Mouse (Mus musculus): ENCODE measurements around the gene Zbtb20. TPM values are rescaled to one million over a fixed set of nuclear protein-coding genes. Genes with fewer than 3 reads are reported as not detected.

Zbtb20 gene
- polyA plus RNA-seq, 1 experiment from 2014 or later, result 44.6 TPM

GRCm38 (mm10) chr16:43359546-43359945, 483.9 kb downstream of the Zbtb20 start:
- peak overlapping the region; percentile 37; the same call in 1 of the 2 replicates for H3K27ac ChIP-seq (ENCODE audit: low read length)
- no peak overlapping the region for H3K9ac ChIP-seq (replicated peaks; ENCODE audit: low read length)
- H3K36me3 ChIP-seq (ENCODE audit: insufficient read depth, low read length), result no peaks in the 10 kb centered on the region
- ATAC-seq (ENCODE audit: low FRiP score, low TSS enrichment), result no peak
- H3K4me1 ChIP-seq (ENCODE audit: insufficient read depth, low read length), result peaks cover 46% of the 10 kb centered on the region
- H3K4me3 ChIP-seq (ENCODE audit: low read length), result no peak overlapping the region
- no peaks in the 10 kb centered on the region for H3K27me3 ChIP-seq (ENCODE audit: insufficient read depth, low read length)
- H3K4me2 ChIP-seq (replicated peaks; ENCODE audit: low read depth, low read length), result no peak overlapping the region
- H3K9me3 ChIP-seq (ENCODE audit: low read length), result no peaks in the 10 kb centered on the region
- 68% methylated on average over 3 of the region's 3 CpGs for WGBS

GRCm38 (mm10) chr16:43360112-43360511, 484.4 kb downstream of the Zbtb20 start:
- Histone ChIP-seq H3K9ac (replicated peaks; ENCODE audit: low read length) (no peak overlapping the region), H3K36me3 (ENCODE audit: insufficient read depth, low read length) (no peaks in the 10 kb centered on the region), H3K27ac (ENCODE audit: low read length) (peak overlapping the region; percentile 51; the same call in 1 of the 2 replicates), H3K9me3 (ENCODE audit: low read length) (no peaks in the 10 kb centered on the region), H3K27me3 (ENCODE audit: insufficient read depth, low read length) (no peaks in the 10 kb centered on the region), H3K4me2 (replicated peaks; ENCODE audit: low read depth, low read length) (no peak overlapping the region), H3K4me1 (ENCODE audit: insufficient read depth, low read length) (peaks cover 51% of the 10 kb centered on the region), H3K4me3 (ENCODE audit: low read length) (no peak overlapping the region)
- 78% methylated on average over 2 of the region's 2 CpGs for WGBS
- ATAC-seq (ENCODE audit: low FRiP score, low TSS enrichment), result no peak

DNA sequence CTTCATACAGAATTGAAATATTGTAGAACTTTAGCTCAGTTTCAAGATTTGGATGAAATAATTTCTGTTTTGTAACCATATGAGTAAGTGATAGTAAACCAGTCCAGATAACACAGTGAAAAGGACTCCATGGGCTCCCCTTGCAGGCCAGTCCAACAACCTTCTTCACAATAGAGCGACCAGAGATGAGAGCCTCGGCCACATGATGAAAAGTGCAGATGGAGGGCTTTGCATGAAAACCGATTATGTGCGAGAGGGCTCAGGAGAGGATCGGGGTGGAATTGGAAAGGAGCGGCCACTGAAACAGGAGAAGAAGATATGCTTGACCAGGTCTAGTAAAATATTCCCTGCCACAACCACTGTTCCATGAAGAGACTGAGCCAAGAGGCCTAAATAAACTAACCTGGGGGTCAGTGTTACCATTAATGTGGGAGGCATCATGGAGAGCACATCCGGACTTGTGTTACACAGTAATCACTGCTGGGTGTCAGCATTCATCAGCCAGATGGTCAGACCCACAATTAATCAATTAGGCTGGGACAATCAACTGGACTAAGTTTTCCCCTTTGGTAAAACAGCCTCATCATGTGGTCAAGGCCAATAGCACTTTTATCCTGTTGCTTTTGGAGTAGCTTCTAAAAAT, 485.3 kb downstream of the Zbtb20 start:
- 27% methylated on average over 7 of the region's 7 CpGs for WGBS
- no peak overlapping the region for H3K4me3 ChIP-seq (ENCODE audit: low read length)
- ATAC-seq (ENCODE audit: low FRiP score, low TSS enrichment), result peak; percentile 93

DNA sequence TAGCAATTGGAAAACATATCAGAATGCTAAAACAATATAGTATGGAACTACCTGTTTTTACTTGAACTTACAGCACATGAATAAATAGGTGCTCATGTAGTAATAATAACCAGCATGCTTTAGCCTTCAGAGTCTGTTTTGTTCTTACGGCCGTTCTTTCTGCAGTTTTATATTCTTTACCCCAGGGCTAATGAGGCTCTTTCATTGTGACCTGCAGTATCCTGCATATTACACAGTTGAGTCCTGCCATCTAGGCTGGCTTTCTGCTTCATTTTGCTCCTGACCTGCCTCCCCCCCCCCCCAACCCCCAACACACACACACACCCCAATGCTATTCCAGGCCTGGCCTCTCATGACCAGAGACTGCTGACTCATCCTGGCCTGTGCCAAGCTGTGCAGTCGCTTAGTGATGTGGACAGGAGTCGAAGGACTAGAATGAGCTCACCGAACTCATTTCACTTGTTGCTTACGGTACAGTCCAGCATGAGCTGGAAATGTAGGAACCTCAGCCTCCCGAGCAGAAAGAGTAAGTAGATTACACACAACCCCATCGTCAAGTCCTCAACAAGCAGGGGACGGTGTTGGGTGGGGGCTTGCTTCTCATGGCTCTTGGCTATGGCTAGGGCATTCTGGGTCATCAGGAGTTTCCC, 487.1 kb downstream of the Zbtb20 start:
- Histone ChIP-seq H3K9ac (replicated peaks; ENCODE audit: low read length) (no peak overlapping the region; the same call in 1 of the 2 replicates), H3K4me1 (ENCODE audit: insufficient read depth, low read length) (peaks cover 51% of the 10 kb centered on the region), H3K4me3 (ENCODE audit: low read length) (peak overlapping the region; percentile 3; the same call in 1 of the 2 replicates), H3K36me3 (ENCODE audit: insufficient read depth, low read length) (no peaks in the 10 kb centered on the region), H3K4me2 (replicated peaks; ENCODE audit: low read depth, low read length) (peak overlapping the region; percentile 37), H3K27me3 (ENCODE audit: insufficient read depth, low read length) (no peaks in the 10 kb centered on the region), H3K27ac (ENCODE audit: low read length) (peak overlapping the region; percentile 92), H3K9me3 (ENCODE audit: low read length) (no peaks in the 10 kb centered on the region)
- 41% methylated on average over 9 of the region's 9 CpGs for WGBS
- ATAC-seq (ENCODE audit: low FRiP score, low TSS enrichment), result peak; percentile 69

More for the DNA sequence above, 485.3 kb downstream of the Zbtb20 start:
- Histone ChIP-seq H3K36me3 (ENCODE audit: insufficient read depth, low read length) (no peaks in the 10 kb centered on the region), H3K4me1 (ENCODE audit: insufficient read depth, low read length) (peaks cover 51% of the 10 kb centered on the region), H3K27ac (ENCODE audit: low read length) (peak overlapping the region; percentile 11; the same call in 1 of the 2 replicates), H3K4me2 (replicated peaks; ENCODE audit: low read depth, low read length) (no peak overlapping the region), H3K9ac (replicated peaks; ENCODE audit: low read length) (no peak overlapping the region), H3K27me3 (ENCODE audit: insufficient read depth, low read length) (no peaks in the 10 kb centered on the region), H3K9me3 (ENCODE audit: low read length) (no peaks in the 10 kb centered on the region)

DNA sequence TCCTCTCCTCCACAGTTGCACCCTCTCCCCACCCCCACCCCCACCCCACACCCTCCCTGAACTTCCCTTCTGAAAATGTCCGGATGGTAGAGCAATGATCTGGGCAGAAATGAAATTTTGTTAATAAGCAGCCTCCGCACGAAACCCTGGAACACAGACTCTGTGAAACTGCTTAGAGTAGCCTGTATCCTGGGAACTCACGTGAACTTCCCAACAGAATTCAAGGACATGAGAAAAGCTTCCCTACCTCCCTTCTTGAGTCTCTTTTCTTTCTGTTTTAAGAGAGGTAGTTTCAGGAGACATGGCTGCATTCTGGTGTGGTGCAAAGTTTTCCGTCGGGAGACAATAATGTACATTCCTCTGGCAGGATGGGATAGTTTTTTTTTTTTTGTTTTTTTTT, 487.6 kb downstream of the Zbtb20 start:
- no peak for ATAC-seq (ENCODE audit: low FRiP score, low TSS enrichment)
- no peaks in the 10 kb centered on the region for H3K27me3 ChIP-seq (ENCODE audit: insufficient read depth, low read length)
- peaks cover 51% of the 10 kb centered on the region for H3K4me1 ChIP-seq (ENCODE audit: insufficient read depth, low read length)
- H3K4me2 ChIP-seq (replicated peaks; ENCODE audit: low read depth, low read length), result peak overlapping the region; percentile 37
- H3K27ac ChIP-seq (ENCODE audit: low read length), result peak overlapping the region; percentile 92
- H3K9me3 ChIP-seq (ENCODE audit: low read length), result no peaks in the 10 kb centered on the region
- H3K4me3 ChIP-seq (ENCODE audit: low read length), result peak overlapping the region; percentile 11; the same call in 1 of the 2 replicates
- 35% methylated on average over 6 of the region's 6 CpGs for WGBS
- no peaks in the 10 kb centered on the region for H3K36me3 ChIP-seq (ENCODE audit: insufficient read depth, low read length)
- peak overlapping the region; percentile 26; the same call in 1 of the 2 replicates for H3K9ac ChIP-seq (replicated peaks; ENCODE audit: low read length)

- H3K4me1 ChIP-seq (ENCODE audit: insufficient read depth, low read length), result peaks cover 51% of the 10 kb centered on the region
- ATAC-seq (ENCODE audit: low FRiP score, low TSS enrichment), result peak; percentile 81
Observed at GRCm38 (mm10) chr16:43363751-43364515, 488.3 kb downstream of the Zbtb20 start.

DNA sequence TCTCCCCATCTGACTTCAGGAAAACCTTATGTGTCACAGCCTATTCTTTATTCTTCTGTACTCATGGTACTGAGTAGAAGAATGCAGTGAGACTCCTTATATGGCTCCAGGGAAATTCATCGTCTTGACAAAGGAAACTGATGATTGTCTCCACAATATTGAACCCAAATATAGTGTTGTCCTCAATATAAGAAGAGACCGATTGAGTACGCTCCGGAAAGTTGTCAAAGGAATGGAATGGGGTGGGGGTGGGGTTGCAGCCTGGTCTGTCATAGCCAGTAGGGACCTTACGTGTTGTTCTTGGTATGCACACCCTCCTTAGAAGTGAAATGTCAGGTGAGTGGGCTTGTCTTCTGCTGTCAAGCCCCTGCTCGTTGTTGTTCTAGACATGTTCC, 488.8 kb downstream of the Zbtb20 start:
- ATAC-seq (ENCODE audit: low FRiP score, low TSS enrichment), result no peak
- Histone ChIP-seq H3K9me3 (ENCODE audit: low read length) (no peaks in the 10 kb centered on the region), H3K4me2 (replicated peaks; ENCODE audit: low read depth, low read length) (peak overlapping the region; percentile 37), H3K4me1 (ENCODE audit: insufficient read depth, low read length) (peaks cover 49% of the 10 kb centered on the region), H3K27me3 (ENCODE audit: insufficient read depth, low read length) (no peaks in the 10 kb centered on the region), H3K36me3 (ENCODE audit: insufficient read depth, low read length) (no peaks in the 10 kb centered on the region), H3K27ac (ENCODE audit: low read length) (peak overlapping the region; percentile 92), H3K9ac (replicated peaks; ENCODE audit: low read length) (peak overlapping the region; percentile 53; the same call in 1 of the 2 replicates), H3K4me3 (ENCODE audit: low read length) (peak overlapping the region; percentile 0; the same call in 1 of the 2 replicates)
- 69% methylated on average over 6 of the region's 6 CpGs for WGBS

More at GRCm38 (mm10) chr16:43363751-43364515, 488.3 kb downstream of the Zbtb20 start:
- Histone ChIP-seq H3K4me3 (ENCODE audit: low read length) (peak overlapping the region; percentile 0), H3K9me3 (ENCODE audit: low read length) (no peaks in the 10 kb centered on the region), H3K27me3 (ENCODE audit: insufficient read depth, low read length) (no peaks in the 10 kb centered on the region), H3K9ac (replicated peaks; ENCODE audit: low read length) (peak overlapping the region; percentile 53), H3K4me2 (replicated peaks; ENCODE audit: low read depth, low read length) (peak overlapping the region; percentile 37), H3K27ac (ENCODE audit: low read length) (peak overlapping the region; percentile 92), H3K36me3 (ENCODE audit: insufficient read depth, low read length) (no peaks in the 10 kb centered on the region)
- WGBS, result 13% methylated on average over 7 of the region's 7 CpGs

DNA sequence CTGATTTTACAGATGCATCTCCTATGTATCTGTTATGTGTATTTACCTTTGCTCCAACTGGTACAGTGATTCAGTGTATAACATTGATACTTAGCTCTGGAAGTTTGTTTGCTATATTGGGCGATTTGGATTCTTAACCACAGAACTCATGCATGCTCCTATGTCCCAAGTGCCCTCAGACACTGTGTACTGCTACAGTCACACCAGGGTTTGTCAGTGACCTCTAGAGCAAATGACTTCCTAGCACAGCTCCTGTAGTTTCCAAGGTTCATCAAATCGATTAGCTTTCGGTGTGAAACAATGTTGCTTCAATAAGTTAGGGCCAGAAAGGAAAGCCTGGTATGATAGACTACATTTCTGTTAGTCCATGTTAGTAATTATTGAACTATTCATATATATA, 489.6 kb downstream of the Zbtb20 start:
- no peaks in the 10 kb centered on the region for H3K36me3 ChIP-seq (ENCODE audit: insufficient read depth, low read length)
- no peak for ATAC-seq (ENCODE audit: low FRiP score, low TSS enrichment)
- H3K27ac ChIP-seq (ENCODE audit: low read length), result no peak overlapping the region
- no peaks in the 10 kb centered on the region for H3K27me3 ChIP-seq (ENCODE audit: insufficient read depth, low read length)
- 92% methylated on average over 3 of the region's 3 CpGs for WGBS
- H3K9me3 ChIP-seq (ENCODE audit: low read length), result no peaks in the 10 kb centered on the region
- no peak overlapping the region for H3K4me3 ChIP-seq (ENCODE audit: low read length)
- H3K9ac ChIP-seq (replicated peaks; ENCODE audit: low read length), result no peak overlapping the region
- H3K4me1 ChIP-seq (ENCODE audit: insufficient read depth, low read length), result peaks cover 43% of the 10 kb centered on the region
- H3K4me2 ChIP-seq (replicated peaks; ENCODE audit: low read depth, low read length), result peak overlapping the region; percentile 37; the same call in 1 of the 2 replicates

GRCm38 (mm10) chr16:43370496-43371020, 494.9 kb downstream of the Zbtb20 start:
- ATAC-seq (ENCODE audit: low FRiP score, low TSS enrichment), result no peak
- Histone ChIP-seq H3K4me2 (replicated peaks; ENCODE audit: low read depth, low read length) (no peak overlapping the region), H3K27ac (ENCODE audit: low read length) (no peak overlapping the region), H3K9me3 (ENCODE audit: low read length) (no peaks in the 10 kb centered on the region), H3K27me3 (ENCODE audit: insufficient read depth, low read length) (no peaks in the 10 kb centered on the region), H3K4me1 (ENCODE audit: insufficient read depth, low read length) (no peaks in the 10 kb centered on the region), H3K4me3 (ENCODE audit: low read length) (no peak overlapping the region), H3K9ac (replicated peaks; ENCODE audit: low read length) (no peak overlapping the region), H3K36me3 (ENCODE audit: insufficient read depth, low read length) (no peaks in the 10 kb centered on the region)
- WGBS, result 60% methylated on average over 3 of the region's 3 CpGs
